Mouse (Mus musculus): ENCODE data around the gene Cfap100. TPM values are rescaled to one million over a fixed set of nuclear protein-coding genes. Genes with fewer than 3 reads are reported as not detected.

The Cfap100 gene
- total and polyA plus RNA-seq, 2 experiments from 2014 or later, result 3.4 to 4.9 TPM

- no peak for ATAC-seq
Measured at GRCm38 (mm10) chr6:90466079-90466478, 37.5 kb upstream of the Cfap100 start.

GRCm38 (mm10) chr6:90465028-90465640, 36.5 kb upstream of the Cfap100 start:
- 96% methylated on average over 11 of the region's 11 CpGs for WGBS
- Histone ChIP-seq H3K9me3 (ENCODE audit: low read length) (no peaks in the 10 kb centered on the region), H3K4me2 (ENCODE audit: low read depth) (no peak overlapping the region), H3K27ac (ENCODE audit: low read depth, low read length) (no peak overlapping the region), H3K4me1 (ENCODE audit: insufficient read depth) (0 out of 2 replicates have a peak, but pooled peaks cover 10% of the 10 kb centered on the region), H3K9ac (no peak overlapping the region), H3K27me3 (ENCODE audit: insufficient read depth, low read length) (peaks cover 5% of the 10 kb centered on the region; the same call in 1 of the 2 replicates), H3K36me3 (ENCODE audit: insufficient read depth) (no peaks in the 10 kb centered on the region), H3K4me3 (ENCODE audit: low read depth, low read length) (no peak overlapping the region)
- DNase-seq (no peak), ATAC-seq (no peak)
- TF ChIP-seq CTCF (IDR thresholded peaks at IDR 0.05; ENCODE audit: low read depth), result no peak

More at GRCm38 (mm10) chr6:90466079-90466478, 37.5 kb upstream of the Cfap100 start:
- no peak for DNase-seq
- Histone ChIP-seq H3K27ac (ENCODE audit: low read depth, low read length) (no peak overlapping the region), H3K4me3 (ENCODE audit: low read depth, low read length) (no peak overlapping the region), H3K9me3 (ENCODE audit: low read length) (no peaks in the 10 kb centered on the region), H3K36me3 (ENCODE audit: insufficient read depth) (no peaks in the 10 kb centered on the region), H3K4me1 (ENCODE audit: insufficient read depth) (0 out of 2 replicates have a peak, but pooled peaks cover 10% of the 10 kb centered on the region), H3K4me2 (ENCODE audit: low read depth) (no peak overlapping the region), H3K27me3 (ENCODE audit: insufficient read depth, low read length) (peaks cover 4% of the 10 kb centered on the region; the same call in 1 of the 2 replicates), H3K9ac (no peak overlapping the region)
- no peak for TF ChIP-seq CTCF (IDR thresholded peaks at IDR 0.05; ENCODE audit: low read depth)
- WGBS, result 76% methylated on average over 10 of the region's 10 CpGs

GRCm38 (mm10) chr6:90463890-90464421, 35.4 kb upstream of the Cfap100 start:
- no peak for DNase-seq
- Histone ChIP-seq H3K9me3 (ENCODE audit: low read length) (no peaks in the 10 kb centered on the region), H3K27me3 (ENCODE audit: insufficient read depth, low read length) (peaks cover 5% of the 10 kb centered on the region; the same call in 1 of the 2 replicates), H3K27ac (ENCODE audit: low read depth, low read length) (peak overlapping the region; percentile 36; the same call in 1 of the 2 replicates), H3K4me2 (ENCODE audit: low read depth) (peak overlapping the region; percentile 98), H3K4me1 (ENCODE audit: insufficient read depth) (0 out of 2 replicates have a peak, but pooled peaks cover 10% of the 10 kb centered on the region), H3K36me3 (ENCODE audit: insufficient read depth) (no peaks in the 10 kb centered on the region), H3K9ac (peak overlapping the region; percentile 72), H3K4me3 (ENCODE audit: low read depth, low read length) (peak overlapping the region; percentile 63)
- TF ChIP-seq CTCF (IDR thresholded peaks at IDR 0.05; ENCODE audit: low read depth), result no peak
- ATAC-seq, result no peak
- 21% methylated on average over 7 of the region's 7 CpGs for WGBS

GRCm38 (mm10) chr6:90463228-90463862, 34.7 kb upstream of the Cfap100 start:
- no peaks in the 10 kb centered on the region for H3K36me3 ChIP-seq (ENCODE audit: insufficient read depth)
- H3K9ac ChIP-seq, result peak overlapping the region; percentile 72
- under 1% methylated on average over 31 of the region's 31 CpGs for WGBS
- H3K9me3 ChIP-seq (ENCODE audit: low read length), result no peaks in the 10 kb centered on the region
- peak overlapping the region; percentile 68 for H3K27ac ChIP-seq (ENCODE audit: low read depth, low read length)
- DNase-seq (peak; percentile 77), ATAC-seq (peak; percentile 81)
- 0 out of 2 replicates have a peak, but pooled peaks cover 10% of the 10 kb centered on the region for H3K4me1 ChIP-seq (ENCODE audit: insufficient read depth)
- peak overlapping the region; percentile 98 for H3K4me2 ChIP-seq (ENCODE audit: low read depth)
- peak overlapping the region; percentile 63 for H3K4me3 ChIP-seq (ENCODE audit: low read depth, low read length)
- H3K27me3 ChIP-seq (ENCODE audit: insufficient read depth, low read length), result peaks cover 5% of the 10 kb centered on the region; the same call in 1 of the 2 replicates
- 0 out of 2 replicates have a peak, but pooled peaks have one; percentile 9 for TF ChIP-seq CTCF (IDR thresholded peaks at IDR 0.05; ENCODE audit: low read depth)

GRCm38 (mm10) chr6:90462841-90463227, 34.2 kb upstream of the Cfap100 start:
- H3K27me3 ChIP-seq (ENCODE audit: insufficient read depth, low read length), result peaks cover 5% of the 10 kb centered on the region; the same call in 1 of the 2 replicates
- peak overlapping the region; percentile 63 for H3K4me3 ChIP-seq (ENCODE audit: low read depth, low read length)
- WGBS, result 1% methylated on average over 38 of the region's 38 CpGs
- no peaks in the 10 kb centered on the region for H3K9me3 ChIP-seq (ENCODE audit: low read length)
- H3K36me3 ChIP-seq (ENCODE audit: insufficient read depth), result no peaks in the 10 kb centered on the region
- ATAC-seq, result no peak; the same call in 1 of the 2 replicates
- H3K4me1 ChIP-seq (ENCODE audit: insufficient read depth), result 0 out of 2 replicates have a peak, but pooled peaks cover 10% of the 10 kb centered on the region
- peak overlapping the region; percentile 98 for H3K4me2 ChIP-seq (ENCODE audit: low read depth)
- peak overlapping the region; percentile 72 for H3K9ac ChIP-seq
- peak; percentile 20 for DNase-seq
- no peak for TF ChIP-seq CTCF (IDR thresholded peaks at IDR 0.05; ENCODE audit: low read depth)
- peak overlapping the region; percentile 68 for H3K27ac ChIP-seq (ENCODE audit: low read depth, low read length)

- Histone ChIP-seq H3K4me3 (ENCODE audit: low read depth, low read length) (peak within 1 kb of the TSS; percentile 63), H3K4me1 (ENCODE audit: insufficient read depth) (0 out of 2 replicates have a peak, but pooled peaks cover 10% of the 10 kb centered on the region), H3K9me3 (ENCODE audit: low read length) (no peaks in the 10 kb centered on the region), H3K27ac (ENCODE audit: low read depth, low read length) (peak within 1 kb of the TSS; percentile 68), H3K27me3 (ENCODE audit: insufficient read depth, low read length) (peaks cover 5% of the 10 kb centered on the region; the same call in 1 of the 2 replicates), H3K4me2 (ENCODE audit: low read depth) (peak within 1 kb of the TSS; percentile 98), H3K9ac (peak within 1 kb of the TSS; percentile 72), H3K36me3 (ENCODE audit: insufficient read depth) (no peaks in the 10 kb centered on the region)
- peak; percentile 71 for ATAC-seq
- no peak for TF ChIP-seq CTCF (IDR thresholded peaks at IDR 0.05; ENCODE audit: low read depth)
- DNase-seq, result peak; percentile 81
- WGBS, result 2% methylated on average over 62 of the region's 70 CpGs
Measured at GRCm38 (mm10) chr6:90462181-90462706, 33.6 kb upstream of the Cfap100 start, which contains the start of gene Klf15. Gene Klf15 (plus strand): TSS chr6:90462576.

Measured in forebrain, postnatal 0 days (tissue).